Comparison of ENCODE assay signal across 7 mouse cellular contexts in the genomic region with DNA sequence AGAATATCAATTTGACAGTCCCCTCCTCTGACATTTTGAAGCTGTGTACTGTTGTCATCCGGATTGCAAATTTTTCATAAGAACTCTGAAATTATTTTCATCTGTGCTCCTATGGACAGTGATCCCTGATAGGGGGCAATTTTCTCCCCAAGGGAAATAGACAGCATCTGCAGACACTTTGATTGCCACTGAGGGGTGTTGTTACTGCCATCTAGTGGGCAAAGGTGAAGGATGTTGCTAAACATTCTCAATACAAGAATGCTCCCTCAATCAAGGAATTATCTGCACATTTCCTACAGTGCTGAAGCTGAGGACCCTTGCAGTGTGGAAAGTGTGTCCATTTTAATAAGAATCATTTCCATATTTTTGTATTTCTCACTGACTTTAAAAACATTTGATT.
A peak's percentile ranks its signal among the peaks of the same experiment; 100 is the strongest.
DNase-seq lines count a peak whose midpoint lies in the region; ATAC-seq and TF ChIP-seq lines count a peak whose summit lies in the region.

No protein-coding gene starts in this region.

- TF ChIP-seq CTCF in liver, postnatal 0 days (IDR thresholded peaks at IDR 0.05; ENCODE audit: low read depth): peak; percentile 78

- ATAC-seq in liver, postnatal 0 days: no peak
- ATAC-seq in liver, embryonic 12.5 days: no peak
- ATAC-seq in inflammation-experienced regulatory T-cells, adult 6 months: peak; percentile 84

- H3K27me3 ChIP-seq in liver, postnatal 0 days (ENCODE audit: insufficient read depth, low read length): no peaks in the 10 kb centered on the region
- no peaks in the 10 kb centered on the region for H3K27me3 ChIP-seq in liver, embryonic 12.5 days (replicated peaks)

- no peak for TF ChIP-seq EP300 in liver, postnatal 0 days (IDR thresholded peaks at IDR 0.05; ENCODE audit: low read depth)

- no peak overlapping the region for H3K27ac ChIP-seq in liver, postnatal 0 days (ENCODE audit: low read depth)
- H3K27ac ChIP-seq in liver, embryonic 12.5 days: no peak overlapping the region

- no peak overlapping the region for H3K9ac ChIP-seq in liver, postnatal 0 days (replicated peaks)
- no peak overlapping the region for H3K9ac ChIP-seq in liver, embryonic 12.5 days

- H3K9me3 ChIP-seq in liver, postnatal 0 days (ENCODE audit: low read length): no peaks in the 10 kb centered on the region
- H3K9me3 ChIP-seq in liver, embryonic 12.5 days (replicated peaks): no peaks in the 10 kb centered on the region

- WGBS in liver, postnatal 0 days (ENCODE audit: insufficient replicate concordance): 28% methylated on average over 1 of the region's 1 CpGs
- 12% methylated on average over 1 of the region's 1 CpGs for WGBS in liver, embryonic 12.5 days (ENCODE audit: insufficient replicate concordance)

- H3K4me3 ChIP-seq in liver, postnatal 0 days (ENCODE audit: low read depth, low read length): no peak overlapping the region
- no peak overlapping the region for H3K4me3 ChIP-seq in liver, embryonic 12.5 days

- H3K4me1 ChIP-seq in liver, postnatal 0 days (ENCODE audit: insufficient read depth): no peaks in the 10 kb centered on the region
- no peaks in the 10 kb centered on the region for H3K4me1 ChIP-seq in liver, embryonic 12.5 days

- no peak for DNase-seq in liver, postnatal 0 days
- DNase-seq in T-cell, adult 2 months (ENCODE audit: low spot score): peak; percentile 23
- DNase-seq in embryo, embryonic 11.5 days (ENCODE audit: low read depth, low spot score): peak; percentile 31
- peak; percentile 50 for DNase-seq in lung, postnatal 10 days
- peak; percentile 49 for DNase-seq in right cerebral cortex, adult 18-20 months

- H3K4me2 ChIP-seq in liver, postnatal 0 days (ENCODE audit: low read depth, low read length): no peak overlapping the region
- no peak overlapping the region for H3K4me2 ChIP-seq in liver, embryonic 12.5 days

- no peaks in the 10 kb centered on the region for H3K36me3 ChIP-seq in liver, postnatal 0 days (replicated peaks; ENCODE audit: insufficient read depth, low read length)
- no peaks in the 10 kb centered on the region for H3K36me3 ChIP-seq in liver, embryonic 12.5 days
